Mouse (Mus musculus) ES-E14 (cell line): Measurements from ENCODE around the gene Stx11.

ENCODE experiments used
- CHD2 ChIP-seq: IDR thresholded peaks from 2 replicates; pipeline ENCODE4 v1.6.1; 2014; ENCODE audit warnings: mild to moderate bottlenecking, low read depth, low read length, inconsistent platforms
- ZNF384 ChIP-seq: IDR thresholded peaks from 2 replicates; pipeline ENCODE4 v1.6.1; 2012; ENCODE audit warnings: low read depth, low read length, inconsistent platforms

GRCm38 (mm10) chr10:12921551-12922040 is 42.5 kb downstream of the Stx11 start:
- TF ChIP-seq ZNF384 (no peak), CHD2 (no peak)
